Mouse (Mus musculus): ENCODE measurements at regions not wholly inside any gene's neighbourhood (a gene's known extent, or its start where the extent isn't known, plus 50 kb on each side); places are given as distances from the start of the nearest gene placed in this dataset.

DNA sequence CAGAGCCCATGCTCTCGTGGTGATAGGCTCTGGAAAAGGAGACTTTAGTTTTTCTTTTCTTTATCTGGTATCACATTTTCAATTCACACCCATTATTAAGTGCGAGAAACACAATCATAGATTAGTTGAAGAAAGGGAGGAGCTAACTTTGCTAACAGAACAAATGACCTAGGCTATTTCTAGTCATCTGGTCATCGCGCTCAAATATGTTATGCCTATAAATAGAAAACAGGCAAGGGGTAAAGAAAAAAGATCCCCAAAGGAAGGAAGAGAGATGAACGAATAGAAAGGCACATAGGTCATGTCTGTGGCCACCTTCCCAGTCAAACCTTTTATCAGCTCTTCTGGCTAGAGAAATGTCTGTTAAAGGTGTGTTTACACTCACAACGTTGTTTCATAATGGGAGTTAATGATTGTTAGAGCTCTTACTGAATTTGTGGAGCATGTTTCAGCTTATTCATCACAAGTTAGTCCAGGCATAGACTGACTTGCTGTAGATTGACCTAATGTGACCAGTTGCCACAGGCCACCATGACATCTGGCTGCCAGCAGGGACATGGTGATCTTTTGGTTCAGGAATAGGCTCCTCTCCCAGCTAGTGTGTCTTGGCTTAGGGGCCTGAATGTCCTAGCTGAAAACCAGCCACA, 148.1 kb upstream of the Pik3r1 start:
- no peak overlapping the region for H3K9ac ChIP-seq (ENCODE audit: low read depth, low read length)
- 66% methylated on average over 6 of the region's 6 CpGs for WGBS
- H3K4me3 ChIP-seq (ENCODE audit: low read depth, low read length): no peak overlapping the region
- no peak overlapping the region for H3K27ac ChIP-seq (ENCODE audit: low read length)
- H3K27me3 ChIP-seq (ENCODE audit: control insufficient read depth, insufficient read depth, low read depth, low read length): no peaks in the 10 kb centered on the region
- ATAC-seq: no peak
- no peaks in the 10 kb centered on the region for H3K4me1 ChIP-seq (ENCODE audit: control insufficient read depth, insufficient read depth, low read length)
- no peaks in the 10 kb centered on the region for H3K9me3 ChIP-seq (replicated peaks; ENCODE audit: control insufficient read depth, low read length, poor library complexity, severe bottlenecking)
- H3K36me3 ChIP-seq (ENCODE audit: control insufficient read depth, insufficient read depth, low read length): no peaks in the 10 kb centered on the region
- H3K4me2 ChIP-seq (ENCODE audit: low read length): no peak overlapping the region

DNA sequence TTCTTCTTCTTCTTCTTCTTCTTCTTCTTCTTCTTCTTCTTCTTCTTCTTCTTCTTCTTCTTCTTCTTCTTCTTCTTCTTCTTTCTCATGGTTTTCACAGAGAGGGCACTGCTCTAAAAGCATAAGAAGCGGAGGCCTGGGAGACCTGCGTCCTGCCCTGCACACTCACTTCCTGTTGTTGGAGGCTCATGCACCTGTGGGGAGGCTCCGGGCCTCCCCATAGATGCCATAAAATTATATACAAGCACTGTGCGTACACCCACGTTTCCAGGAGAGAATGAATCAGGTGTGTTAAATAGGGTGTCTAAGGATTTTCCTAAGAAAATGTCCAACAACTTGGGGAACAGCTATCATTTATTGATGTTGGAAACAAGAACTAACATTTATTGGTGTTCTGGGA, 148.9 kb upstream of the Pik3r1 start:
- Histone ChIP-seq H3K27ac (ENCODE audit: low read length) (no peak overlapping the region), H3K4me2 (ENCODE audit: low read length) (no peak overlapping the region), H3K27me3 (ENCODE audit: control insufficient read depth, insufficient read depth, low read depth, low read length) (no peaks in the 10 kb centered on the region), H3K9ac (ENCODE audit: low read depth, low read length) (no peak overlapping the region), H3K36me3 (ENCODE audit: control insufficient read depth, insufficient read depth, low read length) (no peaks in the 10 kb centered on the region), H3K9me3 (replicated peaks; ENCODE audit: control insufficient read depth, low read length, poor library complexity, severe bottlenecking) (no peaks in the 10 kb centered on the region), H3K4me3 (ENCODE audit: low read depth, low read length) (no peak overlapping the region), H3K4me1 (ENCODE audit: control insufficient read depth, insufficient read depth, low read length) (no peaks in the 10 kb centered on the region)
- 96% methylated on average over 5 of the region's 5 CpGs for WGBS
- no peak for ATAC-seq

DNA sequence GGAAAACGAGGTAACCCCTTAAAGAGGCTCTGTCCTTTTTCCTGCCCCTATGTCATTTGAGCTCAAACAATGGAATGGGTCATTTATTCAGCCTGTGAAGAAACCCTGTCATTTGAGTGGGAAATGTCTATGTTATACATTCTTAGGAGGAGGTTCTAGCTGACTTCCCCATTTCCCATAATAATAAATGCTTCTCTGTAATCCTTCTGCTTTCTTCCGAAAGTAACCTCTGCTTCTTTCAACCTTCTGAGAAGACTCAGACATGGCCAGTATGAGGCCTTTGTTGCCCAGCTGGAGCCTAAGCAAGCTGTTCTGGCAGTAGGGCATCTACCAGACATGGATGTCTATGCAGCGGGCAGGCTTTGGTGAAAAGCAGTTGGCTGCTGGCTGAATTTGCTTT, 150.2 kb upstream of the Pik3r1 start:
- ATAC-seq: no peak
- Histone ChIP-seq H3K9me3 (replicated peaks; ENCODE audit: control insufficient read depth, low read length, poor library complexity, severe bottlenecking) (no peaks in the 10 kb centered on the region), H3K9ac (ENCODE audit: low read depth, low read length) (no peak overlapping the region), H3K36me3 (ENCODE audit: control insufficient read depth, insufficient read depth, low read length) (no peaks in the 10 kb centered on the region), H3K4me3 (ENCODE audit: low read depth, low read length) (no peak overlapping the region), H3K4me2 (ENCODE audit: low read length) (no peak overlapping the region), H3K4me1 (ENCODE audit: control insufficient read depth, insufficient read depth, low read length) (no peaks in the 10 kb centered on the region), H3K27ac (ENCODE audit: low read length) (no peak overlapping the region), H3K27me3 (ENCODE audit: control insufficient read depth, insufficient read depth, low read depth, low read length) (no peaks in the 10 kb centered on the region)
- WGBS: 76% methylated on average over 3 of the region's 3 CpGs

DNA sequence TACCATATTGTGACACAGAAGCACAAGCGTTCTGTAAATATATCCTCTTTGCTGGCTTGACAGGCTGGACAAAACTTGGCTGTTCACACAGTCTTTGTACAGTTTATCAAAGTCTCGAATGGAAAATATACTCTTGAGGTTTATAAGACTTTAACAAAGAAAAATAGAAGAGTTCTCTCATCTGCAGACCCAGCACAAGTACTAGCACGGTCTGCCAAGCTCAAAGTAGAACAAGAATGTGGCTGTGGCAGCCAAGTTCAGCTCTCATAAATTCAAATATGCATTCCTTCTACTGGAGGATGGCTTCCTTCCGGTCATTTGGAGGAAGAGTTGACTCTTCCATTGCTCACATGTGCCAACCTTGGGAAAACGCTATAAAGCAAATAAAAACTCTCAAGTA, 151.2 kb upstream of the Pik3r1 start:
- no peak overlapping the region for H3K27ac ChIP-seq (ENCODE audit: low read length)
- no peak overlapping the region for H3K4me3 ChIP-seq (ENCODE audit: low read depth, low read length)
- no peaks in the 10 kb centered on the region for H3K27me3 ChIP-seq (ENCODE audit: control insufficient read depth, insufficient read depth, low read depth, low read length)
- no peak for ATAC-seq
- H3K9me3 ChIP-seq (replicated peaks; ENCODE audit: control insufficient read depth, low read length, poor library complexity, severe bottlenecking): no peaks in the 10 kb centered on the region
- no peaks in the 10 kb centered on the region for H3K4me1 ChIP-seq (ENCODE audit: control insufficient read depth, insufficient read depth, low read length)
- H3K36me3 ChIP-seq (ENCODE audit: control insufficient read depth, insufficient read depth, low read length): no peaks in the 10 kb centered on the region
- H3K4me2 ChIP-seq (ENCODE audit: low read length): no peak overlapping the region
- WGBS: 87% methylated on average over 5 of the region's 5 CpGs
- H3K9ac ChIP-seq (ENCODE audit: low read depth, low read length): no peak overlapping the region

DNA sequence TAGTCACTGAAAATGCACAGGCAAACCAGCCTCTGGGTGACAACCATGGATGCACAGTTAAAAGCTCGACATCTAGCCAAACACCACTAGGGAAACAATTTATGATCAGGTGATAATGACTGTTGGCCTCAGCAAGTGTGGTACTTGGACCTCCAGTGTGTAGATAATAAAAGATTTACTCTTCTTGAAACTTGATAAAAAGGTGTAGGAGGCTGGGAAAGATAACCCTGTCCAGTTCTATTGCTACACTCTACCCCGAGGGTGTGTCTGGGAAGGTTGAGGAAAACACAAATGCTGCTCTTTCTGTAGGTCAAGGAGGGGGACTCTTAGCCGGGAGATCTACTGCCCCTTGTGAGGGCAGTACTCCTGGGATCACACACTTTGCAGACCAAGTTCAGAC, 152.4 kb upstream of the Pik3r1 start:
- ATAC-seq: no peak
- H3K9ac ChIP-seq (ENCODE audit: low read depth, low read length): no peak overlapping the region
- WGBS: 91% methylated on average over 3 of the region's 3 CpGs
- H3K27ac ChIP-seq (ENCODE audit: low read length): no peak overlapping the region
- H3K4me3 ChIP-seq (ENCODE audit: low read depth, low read length): no peak overlapping the region
- no peak overlapping the region for H3K4me2 ChIP-seq (ENCODE audit: low read length)
- H3K36me3 ChIP-seq (ENCODE audit: control insufficient read depth, insufficient read depth, low read length): no peaks in the 10 kb centered on the region
- no peaks in the 10 kb centered on the region for H3K9me3 ChIP-seq (replicated peaks; ENCODE audit: control insufficient read depth, low read length, poor library complexity, severe bottlenecking)
- H3K27me3 ChIP-seq (ENCODE audit: control insufficient read depth, insufficient read depth, low read depth, low read length): no peaks in the 10 kb centered on the region
- no peaks in the 10 kb centered on the region for H3K4me1 ChIP-seq (ENCODE audit: control insufficient read depth, insufficient read depth, low read length)

DNA sequence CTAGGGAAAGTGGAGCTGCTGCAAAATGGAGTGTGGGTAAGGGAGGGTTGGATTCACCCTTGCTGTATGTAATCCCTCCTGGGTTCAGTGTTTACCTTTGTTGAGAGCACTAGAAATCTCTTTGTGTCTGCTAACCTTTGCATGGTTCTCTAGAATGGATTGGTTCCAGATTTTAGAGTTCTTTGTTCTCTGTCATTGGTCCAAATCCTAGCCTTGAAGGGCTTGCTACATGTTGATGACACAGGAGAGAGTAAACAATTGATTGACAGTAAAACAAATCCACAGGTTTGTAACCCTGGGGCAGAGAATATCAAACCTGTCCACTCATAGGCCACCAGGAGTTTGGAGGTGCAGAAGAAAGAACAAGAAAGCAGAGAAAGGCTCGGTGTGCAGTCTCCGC, 156.6 kb upstream of the Pik3r1 start:
- ATAC-seq: no peak
- WGBS: 91% methylated on average over 2 of the region's 2 CpGs
- H3K4me2 ChIP-seq (ENCODE audit: low read length): no peak overlapping the region

DNA sequence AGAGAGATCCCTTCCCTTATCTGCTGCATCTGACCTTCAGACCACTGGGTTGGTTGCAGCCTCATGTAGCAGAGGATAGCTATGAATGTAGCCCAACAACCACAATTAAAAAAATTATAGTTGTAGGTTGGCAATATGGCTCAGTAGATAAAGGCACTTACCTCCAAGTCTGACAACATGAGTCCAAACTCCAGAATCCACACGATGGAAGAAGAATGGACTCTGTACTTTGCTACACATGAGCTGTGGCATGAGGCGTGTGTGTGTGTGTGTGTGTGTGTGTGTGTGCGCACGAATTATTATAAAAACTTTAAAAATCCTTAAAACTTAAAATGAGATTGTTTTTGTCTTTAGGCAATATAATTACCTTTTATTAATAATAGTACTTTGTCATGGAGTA, 163.2 kb upstream of the Pik3r1 start:
- Histone ChIP-seq H3K9ac (ENCODE audit: low read depth, low read length) (no peak overlapping the region), H3K27ac (ENCODE audit: low read length) (no peak overlapping the region), H3K9me3 (replicated peaks; ENCODE audit: control insufficient read depth, low read length, poor library complexity, severe bottlenecking) (no peaks in the 10 kb centered on the region), H3K4me3 (ENCODE audit: low read depth, low read length) (no peak overlapping the region), H3K36me3 (ENCODE audit: control insufficient read depth, insufficient read depth, low read length) (no peaks in the 10 kb centered on the region), H3K4me1 (ENCODE audit: control insufficient read depth, insufficient read depth, low read length) (no peaks in the 10 kb centered on the region), H3K4me2 (ENCODE audit: low read length) (no peak overlapping the region), H3K27me3 (ENCODE audit: control insufficient read depth, insufficient read depth, low read depth, low read length) (no peaks in the 10 kb centered on the region)
- no peak for ATAC-seq
- WGBS: 95% methylated on average over 4 of the region's 4 CpGs

More for the DNA sequence above, 156.6 kb upstream of the Pik3r1 start:
- Histone ChIP-seq H3K27ac (ENCODE audit: low read length) (no peak overlapping the region), H3K4me1 (ENCODE audit: control insufficient read depth, insufficient read depth, low read length) (no peaks in the 10 kb centered on the region), H3K4me3 (ENCODE audit: low read depth, low read length) (no peak overlapping the region), H3K9ac (ENCODE audit: low read depth, low read length) (no peak overlapping the region), H3K36me3 (ENCODE audit: control insufficient read depth, insufficient read depth, low read length) (no peaks in the 10 kb centered on the region), H3K27me3 (ENCODE audit: control insufficient read depth, insufficient read depth, low read depth, low read length) (no peaks in the 10 kb centered on the region), H3K9me3 (replicated peaks; ENCODE audit: control insufficient read depth, low read length, poor library complexity, severe bottlenecking) (no peaks in the 10 kb centered on the region)

DNA sequence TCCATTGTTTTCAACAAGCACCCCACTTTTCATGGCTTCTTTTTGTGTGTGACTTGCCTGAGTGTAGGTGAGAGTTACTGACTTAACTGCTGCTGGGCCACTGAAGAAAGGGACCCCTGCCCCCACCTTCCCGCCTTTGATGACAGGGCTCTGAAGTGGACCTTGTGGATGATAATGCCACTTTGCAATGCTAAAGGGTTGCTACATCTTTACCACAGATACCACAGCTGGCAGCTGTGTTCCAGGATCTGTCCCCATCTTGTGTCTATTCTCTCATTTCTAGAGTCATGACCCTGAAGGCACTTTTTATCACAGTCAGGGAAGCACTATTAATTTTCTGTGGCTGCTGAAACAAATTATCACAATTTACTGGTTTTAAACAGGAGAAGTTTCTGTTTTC, 163.9 kb upstream of the Pik3r1 start:
- no peak overlapping the region for H3K27ac ChIP-seq (ENCODE audit: low read length)
- H3K36me3 ChIP-seq (ENCODE audit: control insufficient read depth, insufficient read depth, low read length): no peaks in the 10 kb centered on the region
- no peaks in the 10 kb centered on the region for H3K4me1 ChIP-seq (ENCODE audit: control insufficient read depth, insufficient read depth, low read length)
- WGBS: 77% methylated on average over 1 of the region's 1 CpGs
- no peak overlapping the region for H3K4me3 ChIP-seq (ENCODE audit: low read depth, low read length)
- H3K27me3 ChIP-seq (ENCODE audit: control insufficient read depth, insufficient read depth, low read depth, low read length): no peaks in the 10 kb centered on the region
- H3K4me2 ChIP-seq (ENCODE audit: low read length): no peak overlapping the region
- no peaks in the 10 kb centered on the region for H3K9me3 ChIP-seq (replicated peaks; ENCODE audit: control insufficient read depth, low read length, poor library complexity, severe bottlenecking)
- no peak for ATAC-seq
- H3K9ac ChIP-seq (ENCODE audit: low read depth, low read length): no peak overlapping the region

DNA sequence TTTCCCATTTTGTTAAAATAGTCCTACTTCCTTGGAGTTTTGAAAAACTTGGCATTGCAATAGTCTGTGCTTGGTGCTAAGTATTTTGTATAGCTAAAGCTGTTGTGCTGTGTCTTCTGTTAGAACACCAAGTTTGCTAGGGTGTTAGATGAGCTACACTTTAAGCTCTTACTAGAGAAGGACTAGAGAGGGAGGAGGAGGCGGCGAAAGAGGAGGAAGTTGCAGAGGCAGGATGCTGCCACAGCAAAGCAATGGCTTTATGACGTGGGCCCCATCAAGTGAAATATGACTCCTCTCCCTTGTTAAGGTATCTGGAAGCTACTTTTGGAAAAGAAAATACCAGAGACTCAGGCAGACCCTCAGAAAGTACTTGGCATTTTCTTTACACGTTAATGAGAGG, 167.8 kb upstream of the Pik3r1 start:
- no peak overlapping the region for H3K4me2 ChIP-seq (ENCODE audit: low read length)
- no peak for ATAC-seq
- no peaks in the 10 kb centered on the region for H3K27me3 ChIP-seq (ENCODE audit: control insufficient read depth, insufficient read depth, low read depth, low read length)
- H3K27ac ChIP-seq (ENCODE audit: low read length): no peak overlapping the region
- no peaks in the 10 kb centered on the region for H3K36me3 ChIP-seq (ENCODE audit: control insufficient read depth, insufficient read depth, low read length)
- no peaks in the 10 kb centered on the region for H3K9me3 ChIP-seq (replicated peaks; ENCODE audit: control insufficient read depth, low read length, poor library complexity, severe bottlenecking)
- 61% methylated on average over 4 of the region's 4 CpGs for whole genome bisulfite sequencing
- no peak overlapping the region for H3K4me3 ChIP-seq (ENCODE audit: low read depth, low read length)
- no peaks in the 10 kb centered on the region for H3K4me1 ChIP-seq (ENCODE audit: control insufficient read depth, insufficient read depth, low read length)
- no peak overlapping the region for H3K9ac ChIP-seq (ENCODE audit: low read depth, low read length)

All from midbrain, embryonic 16.5 days (tissue).